Mouse (Mus musculus) ZHBTc4 (cell line): ENCODE measurements around the gene Ccdc87.
"Not testable (repeated sequence)": the region's sequence is repeated elsewhere in the genome, so short reads cannot be mapped to it uniquely, and the experiment has no call there.

Experiments
- DNase-seq: peaks from one replicate; pipeline ENCODE4 v3.0.0-alpha.2; 2011; ENCODE audit warnings: low read depth, low spot score

Gene Ccdc87

DNA sequence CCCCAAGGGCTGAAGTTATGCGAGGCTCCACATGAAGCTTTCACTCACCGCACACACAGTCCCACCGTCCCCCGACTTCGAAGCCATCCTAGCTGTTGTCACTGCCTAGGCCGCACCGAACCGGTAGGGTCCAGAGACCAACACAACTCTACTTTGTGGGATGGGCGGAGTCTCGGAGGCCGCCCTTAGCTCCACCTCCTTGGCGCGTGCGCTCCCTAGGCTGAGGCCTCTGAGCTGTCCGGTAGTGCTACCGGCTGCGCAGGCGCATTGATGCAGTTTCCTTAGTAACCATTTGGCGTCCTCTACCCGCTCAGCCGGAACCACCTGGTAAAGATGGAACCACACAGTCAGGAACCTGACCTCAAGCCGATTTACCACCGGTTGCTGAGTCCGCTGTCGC, at the start of gene Ccdc87, which contains the start of gene Ccs:
Gene Ccdc87, plus strand, starts transcription at position 218 of the 400 bp plus-strand sequence.
Gene Ccs, minus strand, starts transcription at position 184 of the 400 bp plus-strand sequence.
- peak; percentile 99 for DNase-seq

GRCm38 (mm10) chr19:4793281-4793830, 45.8 kb upstream of the Ccdc87 start:
- peak; percentile 54 for DNase-seq

GRCm38 (mm10) chr19:4793831-4794422, 45.2 kb upstream of the Ccdc87 start, which contains the start of gene Rbm4:
Gene Rbm4, minus strand, starts transcription at chr19:4793901.
- peak; percentile 99 for DNase-seq

DNA sequence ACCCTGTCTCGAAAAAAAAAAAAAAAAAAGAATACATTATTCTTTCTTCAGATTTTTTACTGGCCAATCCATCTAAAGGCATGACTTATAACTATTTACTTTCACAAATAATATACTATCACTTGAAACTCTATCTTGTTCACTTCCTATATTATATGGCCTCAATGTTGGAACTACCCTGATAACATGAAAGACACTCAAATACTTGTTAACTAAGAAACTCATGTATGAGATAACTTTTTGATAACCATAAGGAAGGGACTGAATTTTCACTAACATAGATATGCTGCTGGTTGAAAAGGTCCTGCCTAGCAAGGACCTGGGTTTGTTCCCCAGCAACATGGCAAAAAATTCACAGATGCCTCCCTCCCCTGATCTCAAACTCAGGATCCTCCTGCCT, 43.2 kb upstream of the Ccdc87 start:
- DNase-seq, result no peak

- no peak for DNase-seq
Observed at GRCm38 (mm10) chr19:4797846-4798245, 41.3 kb upstream of the Ccdc87 start.

DNA sequence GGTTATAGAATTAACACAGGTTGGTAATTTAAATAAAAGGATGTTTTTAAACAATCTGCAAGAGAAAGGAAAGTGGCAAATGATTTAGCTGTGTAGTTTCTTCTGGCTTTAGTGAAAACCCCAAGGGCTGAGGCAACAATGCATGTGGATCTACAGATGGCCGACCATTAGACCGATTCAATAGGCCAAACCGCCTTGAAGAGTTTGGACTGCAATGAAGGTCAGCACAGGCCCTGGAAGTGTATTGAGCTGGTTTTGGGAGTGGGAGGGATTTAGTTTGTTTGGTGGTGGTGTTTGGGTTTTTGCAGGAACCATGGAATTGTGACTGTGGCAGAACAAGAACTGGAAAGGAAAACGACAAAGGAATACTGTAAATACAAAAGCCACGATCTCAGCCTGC, 40.1 kb upstream of the Ccdc87 start:
- DNase-seq, result peak; percentile 57

GRCm38 (mm10) chr19:4802691-4803091, 36.5 kb upstream of the Ccdc87 start:
- DNase-seq, result no peak

GRCm38 (mm10) chr19:4803283-4803682, 35.9 kb upstream of the Ccdc87 start:
- DNase-seq, result peak; percentile 71

DNA sequence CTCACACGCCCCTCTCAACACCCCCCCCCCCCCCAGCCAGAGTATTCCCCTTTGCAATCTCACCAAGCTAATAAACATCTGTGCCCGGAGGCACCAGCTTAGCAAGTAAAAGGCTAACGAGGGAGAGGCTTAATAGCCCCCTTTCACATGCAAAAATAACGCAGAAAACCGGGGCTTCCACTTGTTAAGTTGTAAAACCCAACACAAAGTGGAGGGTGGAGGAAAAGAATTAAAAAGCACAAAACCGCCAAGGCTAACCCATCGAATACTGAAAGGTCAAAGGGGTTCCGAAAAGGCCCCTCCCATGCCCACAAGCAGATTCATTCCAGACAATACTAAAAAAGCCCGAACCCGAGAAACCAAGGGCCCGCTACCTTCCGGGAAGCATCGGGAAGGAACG, 28.9 kb upstream of the Ccdc87 start:
- peak; percentile 97 for DNase-seq

DNA sequence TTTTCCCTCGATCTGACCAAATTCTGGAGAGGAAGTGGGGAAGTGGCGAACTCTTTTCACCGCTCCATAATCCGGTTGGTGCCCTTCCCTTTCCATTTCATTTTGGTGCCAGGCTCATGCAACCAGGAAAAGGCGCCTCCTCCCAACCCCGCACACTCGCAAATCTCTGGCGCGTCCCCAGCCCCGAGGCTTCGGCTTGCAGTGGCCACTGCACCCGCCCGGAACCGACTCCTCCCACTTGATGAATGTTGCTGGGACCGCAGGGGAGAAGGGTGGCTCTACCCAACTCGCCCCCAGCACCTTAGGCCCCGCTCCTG, 28.5 kb upstream of the Ccdc87 start:
- no peak for DNase-seq

DNA sequence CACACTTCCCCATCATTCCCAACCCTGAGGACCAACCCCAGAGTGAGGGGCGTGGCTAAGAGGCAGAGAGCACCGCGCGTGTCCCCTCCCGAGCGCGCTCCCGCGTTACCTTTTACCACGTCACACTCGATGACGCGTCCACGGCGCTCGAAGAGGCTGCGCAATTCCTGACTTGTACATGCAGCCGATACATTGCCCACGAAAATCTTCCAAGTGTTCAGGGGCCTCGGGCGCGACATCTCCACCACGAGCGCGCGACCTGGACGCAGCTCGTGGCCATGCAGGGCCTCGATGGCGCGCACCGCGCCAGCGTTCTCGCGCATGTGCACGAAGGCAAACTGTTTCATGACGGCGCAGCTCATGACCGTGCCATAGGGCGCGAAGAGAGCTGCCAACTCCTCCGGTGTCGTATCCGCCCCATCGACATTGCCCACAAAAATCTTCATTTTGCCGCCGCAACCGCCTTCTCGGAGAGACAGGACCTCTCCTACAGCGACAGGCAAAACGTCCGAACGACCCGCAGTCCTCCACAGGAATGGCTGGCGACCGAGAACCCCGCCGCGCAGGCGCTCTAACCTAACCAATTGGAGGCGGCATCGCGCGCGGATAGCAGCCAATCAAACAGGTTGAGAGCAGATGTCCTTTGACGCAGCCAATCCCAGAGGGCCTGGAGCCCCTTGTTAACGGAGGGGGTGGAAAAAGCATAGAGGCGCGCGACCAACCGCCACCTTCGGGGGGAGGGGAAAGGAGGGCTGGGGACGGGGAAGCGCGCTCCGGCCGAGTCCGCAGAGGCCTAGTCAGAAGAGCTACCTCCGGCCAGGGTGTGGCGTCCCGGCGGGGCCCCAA, 27.9 kb upstream of the Ccdc87 start, which contains the start of the genes Gm21992 and Rbm14:
Gene Gm21992, minus strand, starts transcription at position 550 of the 846 bp plus-strand sequence.
Gene Rbm14, minus strand, starts transcription at position 572 of the 846 bp plus-strand sequence.
- DNase-seq, result peak; percentile 100

- no peak for DNase-seq
Observed at GRCm38 (mm10) chr19:4811909-4812242, 27.3 kb upstream of the Ccdc87 start.

GRCm38 (mm10) chr19:4812334-4812949, 26.7 kb upstream of the Ccdc87 start:
- DNase-seq, result not testable (repeated sequence)

GRCm38 (mm10) chr19:4813015-4813414, 26.2 kb upstream of the Ccdc87 start:
- DNase-seq, result peak; percentile 90

GRCm38 (mm10) chr19:4817182-4817835, 21.9 kb upstream of the Ccdc87 start:
- DNase-seq, result peak; percentile 81

DNA sequence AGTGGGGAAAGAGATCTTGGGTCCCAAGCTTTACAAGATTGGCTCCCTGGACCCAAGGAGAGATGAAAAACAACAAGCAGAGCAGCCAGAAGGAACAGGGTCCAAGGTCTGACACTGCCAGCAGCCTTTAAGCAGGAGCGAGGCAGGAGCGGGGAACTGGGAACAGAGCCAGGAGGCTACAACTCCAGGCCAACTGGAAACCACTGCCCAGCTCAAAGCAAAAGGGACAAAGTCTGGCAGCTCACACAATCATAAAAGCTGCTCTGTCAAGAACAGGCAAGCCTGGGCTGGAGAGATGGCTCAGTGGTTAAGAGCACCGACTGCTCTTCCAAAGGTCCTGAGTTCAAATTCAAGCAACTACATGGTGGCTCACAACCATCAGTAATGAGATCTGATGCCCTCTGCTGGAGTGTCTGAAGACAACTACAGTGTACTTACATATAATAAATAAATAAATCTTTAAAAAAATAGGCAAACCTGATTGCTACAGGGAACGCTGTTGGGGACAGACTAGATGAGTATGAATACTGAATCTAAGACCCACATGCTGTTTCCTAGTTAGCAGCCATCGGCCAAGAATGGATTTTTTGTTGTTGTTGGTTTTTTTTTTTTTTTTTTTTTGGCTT, 18.4 kb upstream of the Ccdc87 start:
- DNase-seq, result no peak

DNA sequence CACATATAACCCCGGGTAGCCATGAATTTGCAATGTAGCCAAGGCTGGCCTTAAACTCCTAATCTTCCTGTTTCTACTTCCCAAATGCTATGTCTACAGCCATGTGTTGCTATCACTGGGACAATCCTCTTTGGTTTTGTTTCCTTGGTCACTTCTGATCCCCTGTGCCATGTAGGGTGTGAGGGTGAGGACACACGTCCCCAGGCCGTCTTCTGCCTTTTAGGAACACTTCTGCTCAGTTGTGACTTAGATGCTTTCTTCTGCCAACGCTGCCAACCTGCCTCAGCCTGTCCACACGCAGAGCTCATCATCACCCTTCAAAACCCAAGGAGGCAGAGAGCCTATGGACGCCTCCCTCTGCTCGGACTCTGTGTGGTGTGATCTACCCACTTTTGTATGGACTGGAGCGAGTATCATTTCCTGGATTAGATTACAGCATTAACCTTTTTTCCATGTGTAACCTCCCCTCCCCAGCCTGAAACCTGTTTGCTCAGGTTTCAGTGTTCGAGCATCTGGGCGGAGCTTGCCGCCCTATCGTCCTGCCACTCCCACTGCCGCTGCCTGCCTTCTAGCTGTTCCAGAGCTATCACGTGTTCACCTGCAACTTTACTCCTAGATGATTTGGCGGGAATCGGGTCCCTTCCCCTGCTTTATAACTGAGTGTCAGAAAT, 10.6 kb upstream of the Ccdc87 start:
- DNase-seq, result peak; percentile 92

- no peak for DNase-seq
Observed at GRCm38 (mm10) chr19:4829156-4829555, 10.0 kb upstream of the Ccdc87 start.

DNA sequence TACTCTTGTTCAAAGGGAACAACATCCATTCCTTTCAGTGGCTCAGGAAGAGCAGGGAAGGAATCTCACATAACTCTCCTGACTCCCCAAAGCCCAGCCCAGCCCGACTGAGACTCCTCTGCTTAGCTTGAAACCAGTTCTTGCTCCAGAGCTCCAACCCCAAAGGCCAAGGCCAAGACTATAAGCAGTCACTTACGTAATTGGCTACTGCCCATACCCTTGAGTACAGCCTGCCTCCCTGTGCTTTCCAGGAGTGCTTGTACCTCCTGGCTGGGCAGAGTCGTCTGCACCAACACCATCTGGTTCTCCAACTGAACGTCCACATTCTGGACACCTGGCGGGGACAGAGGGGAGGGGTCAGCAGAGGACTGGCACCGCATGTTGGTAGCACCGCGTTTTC, 5.2 kb upstream of the Ccdc87 start:
- no peak for DNase-seq

GRCm38 (mm10) chr19:4836096-4836495, 3.1 kb upstream of the Ccdc87 start:
- peak; percentile 48 for DNase-seq

DNA sequence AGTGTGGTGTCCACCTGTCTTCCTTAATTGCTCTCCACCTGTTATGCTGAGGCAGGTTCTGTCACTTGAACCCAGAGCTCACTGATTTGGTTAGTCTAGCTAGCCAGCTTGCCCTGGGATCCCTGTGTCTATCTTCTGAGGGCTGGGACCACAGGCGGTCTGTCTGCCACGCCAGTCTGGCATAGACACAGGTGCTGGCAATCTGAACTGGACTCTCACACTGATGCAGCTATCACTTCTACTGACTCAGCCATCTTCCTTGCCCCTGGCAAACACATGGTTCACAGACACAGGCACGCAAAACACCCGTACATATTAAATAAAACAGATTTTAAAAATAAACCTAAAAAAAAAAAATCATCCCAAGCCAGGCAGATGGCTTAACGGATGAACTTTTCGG, 2.1 kb upstream of the Ccdc87 start:
- DNase-seq, result no peak
